Mouse (Mus musculus) neural tube, embryonic 15.5 days (tissue): ENCODE data around the gene Itsn1. TPM values are rescaled to one million over a fixed set of nuclear protein-coding genes. Genes with fewer than 3 reads are reported as not detected.
A peak's percentile ranks its signal among the peaks of the same experiment; 100 is the strongest.

ENCODE experiments used
- ATAC-seq: fragments of 200-750 bp; cut with Nextera tagmentation; 2 replicates; pipeline ENCODE4 v1.8.0; 2017; ENCODE audit warnings: mild to moderate bottlenecking, moderate TSS enrichment, moderate library complexity; ENCODE audit not compliant: low FRiP score
- H3K27ac ChIP-seq: fragments of 300-500 bp; sonication (generic); replicated peaks from 2 replicates; pipeline ENCODE4 v1.5.1; 2015; ENCODE audit warnings: mild to moderate bottlenecking, inconsistent platforms
- H3K27me3 ChIP-seq: fragments of 300-500 bp; sonication (generic); replicated peaks from 2 replicates; pipeline ENCODE4 v1.6.1; 2015; ENCODE audit warnings: inconsistent platforms
- H3K36me3 ChIP-seq: fragments of 300-500 bp; sonication (generic); 2 replicates; pipeline ENCODE4 v1.6.1; 2015; ENCODE audit warnings: inconsistent platforms
- H3K4me1 ChIP-seq: fragments of 300-500 bp; sonication (generic); 2 replicates; pipeline ENCODE4 v1.6.1; 2015; ENCODE audit warnings: inconsistent platforms
- H3K4me2 ChIP-seq: fragments of 300-500 bp; sonication (generic); 2 replicates; pipeline ENCODE4 v1.6.1; 2015; ENCODE audit warnings: inconsistent platforms, mild to moderate bottlenecking, moderate library complexity
- H3K4me3 ChIP-seq: fragments of 300-500 bp; sonication (generic); replicated peaks from 2 replicates; pipeline ENCODE4 v1.5.1; 2015; ENCODE audit warnings: mild to moderate bottlenecking, inconsistent platforms
- H3K9ac ChIP-seq: fragments of 300-500 bp; sonication (generic); replicated peaks from 2 replicates; pipeline ENCODE4 v1.6.1; 2015; ENCODE audit warnings: mild to moderate bottlenecking, inconsistent platforms
- H3K9me3 ChIP-seq: fragments of 300-500 bp; sonication (generic); replicated peaks from 2 replicates; pipeline ENCODE4 v1.6.1; 2016; ENCODE audit warnings: inconsistent platforms
- WGBS: fragments of 180-500 bp; shearing (Covaris S2); methylation state at CpG from one replicate; pipeline ENCODE4 v1.1.7; 2015; ENCODE audit warnings: mixed read lengths; 5-methylcytosine and 5-hydroxymethylcytosine counted together
- polyA plus RNA-seq: library from polyadenylated mRNA; unstranded; fragments of >200 nt; fragmentation: Nextera tagmentation; extraction: Ambion mirVana; gene quantifications from 2 replicates; pipeline ENCODE4 v1.2.1, GENCODE M21; 2015

Itsn1 gene
- polyA plus RNA-seq = 44.5 and 48.6 TPM in 2 replicates

- Histone ChIP-seq H3K9ac (peak within 1 kb of the TSS; percentile 78), H3K27me3 (no peaks in the 10 kb centered on the region), H3K27ac (peak within 1 kb of the TSS; percentile 98), H3K4me2 (peak within 1 kb of the TSS; percentile 71), H3K9me3 (no peaks in the 10 kb centered on the region), H3K4me1 (peaks cover 43% of the 10 kb centered on the region), H3K36me3 (0 out of 2 replicates have a peak, but pooled peaks cover 3% of the 10 kb centered on the region), H3K4me3 (peak within 1 kb of the TSS; percentile 84)
- ATAC-seq = peak; percentile 94
- under 1% methylated on average over 23 of the region's 33 CpGs for WGBS
Measured at GRCm38 (mm10) chr16:91729066-91729482, at the start of gene Itsn1. Gene Itsn1 (plus strand): TSS chr16:91729281.

GRCm38 (mm10) chr16:91680656-91681055, 48.4 kb upstream of the Itsn1 start:
- Histone ChIP-seq H3K27ac (no peak overlapping the region), H3K9ac (no peak overlapping the region), H3K27me3 (no peaks in the 10 kb centered on the region), H3K4me1 (no peaks in the 10 kb centered on the region), H3K36me3 (peaks cover 82% of the 10 kb centered on the region), H3K9me3 (no peaks in the 10 kb centered on the region), H3K4me3 (no peak overlapping the region), H3K4me2 (no peak overlapping the region)
- 86% methylated on average over 5 of the region's 5 CpGs for WGBS
- no peak for ATAC-seq

- Histone ChIP-seq H3K9ac (no peak overlapping the region), H3K4me3 (no peak overlapping the region), H3K27ac (no peak overlapping the region), H3K36me3 (peaks cover 50% of the 10 kb centered on the region), H3K4me2 (no peak overlapping the region), H3K9me3 (no peaks in the 10 kb centered on the region), H3K27me3 (no peaks in the 10 kb centered on the region), H3K4me1 (peaks cover 24% of the 10 kb centered on the region)
- no peak for ATAC-seq
- 92% methylated on average over 5 of the region's 5 CpGs for WGBS
Measured at GRCm38 (mm10) chr16:91685526-91685925, 43.6 kb upstream of the Itsn1 start.

- no peak overlapping the region for H3K4me2 ChIP-seq
- H3K27me3 ChIP-seq = no peaks in the 10 kb centered on the region
- H3K4me3 ChIP-seq = no peak overlapping the region
- H3K36me3 ChIP-seq = peaks cover 42% of the 10 kb centered on the region
- no peak overlapping the region; the same call in 1 of the 2 replicates for H3K9ac ChIP-seq
- H3K4me1 ChIP-seq = peaks cover 24% of the 10 kb centered on the region
- WGBS = 82% methylated on average over 5 of the region's 5 CpGs
- no peaks in the 10 kb centered on the region for H3K9me3 ChIP-seq
- ATAC-seq = no peak
- no peak overlapping the region for H3K27ac ChIP-seq
Measured at GRCm38 (mm10) chr16:91686369-91686768, 42.7 kb upstream of the Itsn1 start.

GRCm38 (mm10) chr16:91688023-91688618, 41.0 kb upstream of the Itsn1 start:
- Histone ChIP-seq H3K27me3 (no peaks in the 10 kb centered on the region), H3K27ac (peak overlapping the region; percentile 92), H3K4me2 (peak overlapping the region; percentile 70), H3K9ac (peak overlapping the region; percentile 93), H3K36me3 (peaks cover 28% of the 10 kb centered on the region), H3K4me1 (peaks cover 24% of the 10 kb centered on the region), H3K4me3 (peak overlapping the region; percentile 96), H3K9me3 (no peaks in the 10 kb centered on the region)
- ATAC-seq = peak; percentile 79
- 2% methylated on average over 42 of the region's 51 CpGs for WGBS

GRCm38 (mm10) chr16:91688619-91689334, 40.3 kb upstream of the Itsn1 start, which contains the start of gene Donson:
Gene Donson (minus strand): TSS chr16:91688770.
- Histone ChIP-seq H3K9ac (peak within 1 kb of the TSS; percentile 93), H3K36me3 (peaks cover 26% of the 10 kb centered on the region), H3K27me3 (no peaks in the 10 kb centered on the region), H3K4me1 (peaks cover 24% of the 10 kb centered on the region), H3K27ac (peak within 1 kb of the TSS; percentile 92), H3K4me2 (peak within 1 kb of the TSS; percentile 70), H3K9me3 (no peaks in the 10 kb centered on the region), H3K4me3 (peak within 1 kb of the TSS; percentile 96)
- under 1% methylated on average over 60 of the region's 71 CpGs for WGBS
- ATAC-seq = peak; percentile 99

- Histone ChIP-seq H3K27me3 (no peaks in the 10 kb centered on the region), H3K4me2 (peak overlapping the region; percentile 70; the same call in 1 of the 2 replicates), H3K36me3 (peaks cover 20% of the 10 kb centered on the region), H3K9ac (no peak overlapping the region), H3K4me1 (peaks cover 27% of the 10 kb centered on the region), H3K4me3 (no peak overlapping the region), H3K27ac (0 out of 2 replicates have a peak overlapping the region, but pooled peaks have one; percentile 11), H3K9me3 (no peaks in the 10 kb centered on the region)
- ATAC-seq = no peak
- 52% methylated on average over 7 of the region's 7 CpGs for WGBS
Measured at GRCm38 (mm10) chr16:91689791-91690190, 39.3 kb upstream of the Itsn1 start.

GRCm38 (mm10) chr16:91694455-91695084, 34.5 kb upstream of the Itsn1 start:
- Histone ChIP-seq H3K4me3 (no peak overlapping the region), H3K27ac (no peak overlapping the region), H3K27me3 (no peaks in the 10 kb centered on the region), H3K9me3 (no peaks in the 10 kb centered on the region), H3K36me3 (peaks cover 31% of the 10 kb centered on the region), H3K4me1 (peaks cover 11% of the 10 kb centered on the region), H3K4me2 (no peak overlapping the region), H3K9ac (no peak overlapping the region)
- WGBS = 32% methylated on average over 14 of the region's 14 CpGs
- ATAC-seq = peak; percentile 81

GRCm38 (mm10) chr16:91695108-91695755, 33.8 kb upstream of the Itsn1 start:
- WGBS = 70% methylated on average over 8 of the region's 8 CpGs
- Histone ChIP-seq H3K27ac (no peak overlapping the region), H3K36me3 (peaks cover 33% of the 10 kb centered on the region), H3K4me3 (no peak overlapping the region), H3K9me3 (no peaks in the 10 kb centered on the region), H3K27me3 (no peaks in the 10 kb centered on the region), H3K4me2 (no peak overlapping the region), H3K9ac (no peak overlapping the region), H3K4me1 (peaks cover 5% of the 10 kb centered on the region; the same call in 1 of the 2 replicates)
- no peak for ATAC-seq

GRCm38 (mm10) chr16:91698995-91699394, 30.1 kb upstream of the Itsn1 start:
- WGBS = 93% methylated on average over 1 of the region's 1 CpGs
- ATAC-seq = no peak
- peaks cover 44% of the 10 kb centered on the region for H3K36me3 ChIP-seq

GRCm38 (mm10) chr16:91701908-91702307, 27.2 kb upstream of the Itsn1 start:
- no peak overlapping the region for H3K4me3 ChIP-seq
- no peaks in the 10 kb centered on the region for H3K4me1 ChIP-seq
- no peak for ATAC-seq
- H3K9ac ChIP-seq = no peak overlapping the region
- H3K27me3 ChIP-seq = no peaks in the 10 kb centered on the region
- H3K9me3 ChIP-seq = no peaks in the 10 kb centered on the region
- no peak overlapping the region for H3K27ac ChIP-seq
- WGBS = 42% methylated on average over 13 of the region's 13 CpGs
- H3K36me3 ChIP-seq = peaks cover 50% of the 10 kb centered on the region
- H3K4me2 ChIP-seq = no peak overlapping the region

More at GRCm38 (mm10) chr16:91698995-91699394, 30.1 kb upstream of the Itsn1 start:
- Histone ChIP-seq H3K4me3 (no peak overlapping the region), H3K9ac (no peak overlapping the region), H3K4me2 (no peak overlapping the region), H3K27ac (no peak overlapping the region), H3K27me3 (no peaks in the 10 kb centered on the region), H3K9me3 (no peaks in the 10 kb centered on the region), H3K4me1 (0 out of 2 replicates have a peak, but pooled peaks cover 4% of the 10 kb centered on the region)
